Mouse (Mus musculus): ENCODE measurements around the gene Wasf2.

- TF ChIP-seq CTCF (IDR thresholded peaks at IDR 0.05; ENCODE audit: low read depth, low read length) (no peak), POLR2A (IDR thresholded peaks at IDR 0.05; ENCODE audit: borderline replicate concordance, low read depth, low read length) (no peak)
Measured at GRCm38 (mm10) chr4:133103525-133104193, 26.6 kb upstream of the Wasf2 start.
